Mouse (Mus musculus): ENCODE data around the gene Mmrn1.

GRCm38 (mm10) chr6:60969407-60969806 is 44.6 kb downstream of the Mmrn1 start:
- TF ChIP-seq ZC3H11A (IDR thresholded peaks at IDR 0.05; ENCODE audit: borderline replicate concordance, low read depth, low read length) (no peak), HCFC1 (IDR thresholded peaks at IDR 0.05; ENCODE audit: borderline replicate concordance, insufficient read depth, low read length) (no peak), MAFK (IDR thresholded peaks at IDR 0.05; ENCODE audit: insufficient read depth, low read depth, low read length) (no peak)
